Mouse (Mus musculus): ENCODE measurements at regions not wholly inside any gene's neighbourhood (a gene's known extent, or its start where the extent isn't known, plus 50 kb on each side); places are given as distances from the start of the nearest gene placed in this dataset.
A peak's percentile ranks its signal among the peaks of the same experiment; 100 is the strongest.
"Not testable (repeated sequence)": the region's sequence is repeated elsewhere in the genome, so short reads cannot be mapped to it uniquely, and the experiment has no call there.

- no peak for ATAC-seq (replicated peaks; ENCODE audit: insufficient number of reproducible peaks, low FRiP score, low TSS enrichment, low read depth)
Observed at GRCm38 (mm10) chr8:4934551-4934950, 155.2 kb upstream of the Shcbp1 start.

GRCm38 (mm10) chr8:4934035-4934434 is 154.7 kb upstream of the Shcbp1 start:
- Histone ChIP-seq H3K27ac (replicated peaks; ENCODE audit: low read depth, low read length) (no peak overlapping the region), H3K27me3 (ENCODE audit: control insufficient read depth, insufficient read depth, low read length) (no peaks in the 10 kb centered on the region), H3K36me3 (replicated peaks; ENCODE audit: control insufficient read depth, insufficient read depth, low read depth, low read length) (no peaks in the 10 kb centered on the region), H3K4me2 (ENCODE audit: low read depth, low read length) (no peak overlapping the region), H3K4me1 (ENCODE audit: control insufficient read depth, insufficient read depth, low read length) (no peaks in the 10 kb centered on the region), H3K4me3 (ENCODE audit: low read depth, low read length) (no peak overlapping the region), H3K9ac (replicated peaks; ENCODE audit: low read length) (no peak overlapping the region), H3K9me3 (replicated peaks; ENCODE audit: control insufficient read depth, low read length) (no peaks in the 10 kb centered on the region)
- WGBS: 41% methylated on average over 2 of the region's 2 CpGs
- no peak for ATAC-seq (replicated peaks; ENCODE audit: insufficient number of reproducible peaks, low FRiP score, low TSS enrichment, low read depth)
- DNase-seq (ENCODE audit: low spot score): no peak

More at GRCm38 (mm10) chr8:4934551-4934950, 155.2 kb upstream of the Shcbp1 start:
- H3K9me3 ChIP-seq (replicated peaks; ENCODE audit: control insufficient read depth, low read length): no peaks in the 10 kb centered on the region
- H3K4me1 ChIP-seq (ENCODE audit: control insufficient read depth, insufficient read depth, low read length): no peaks in the 10 kb centered on the region
- no peak overlapping the region for H3K4me3 ChIP-seq (ENCODE audit: low read depth, low read length)
- no peaks in the 10 kb centered on the region for H3K36me3 ChIP-seq (replicated peaks; ENCODE audit: control insufficient read depth, insufficient read depth, low read depth, low read length)
- H3K27ac ChIP-seq (replicated peaks; ENCODE audit: low read depth, low read length): no peak overlapping the region
- H3K9ac ChIP-seq (replicated peaks; ENCODE audit: low read length): no peak overlapping the region
- no peaks in the 10 kb centered on the region for H3K27me3 ChIP-seq (ENCODE audit: control insufficient read depth, insufficient read depth, low read length)
- no peak overlapping the region for H3K4me2 ChIP-seq (ENCODE audit: low read depth, low read length)
- no peak for DNase-seq (ENCODE audit: low spot score)

GRCm38 (mm10) chr8:4916447-4916846 is 137.1 kb upstream of the Shcbp1 start:
- no peak overlapping the region for H3K9ac ChIP-seq (replicated peaks; ENCODE audit: low read length)
- H3K27me3 ChIP-seq (ENCODE audit: control insufficient read depth, insufficient read depth, low read length): no peaks in the 10 kb centered on the region
- DNase-seq (ENCODE audit: low spot score) (no peak), ATAC-seq (replicated peaks; ENCODE audit: insufficient number of reproducible peaks, low FRiP score, low TSS enrichment, low read depth) (no peak)
- no peaks in the 10 kb centered on the region for H3K36me3 ChIP-seq (replicated peaks; ENCODE audit: control insufficient read depth, insufficient read depth, low read depth, low read length)
- H3K9me3 ChIP-seq (replicated peaks; ENCODE audit: control insufficient read depth, low read length): no peaks in the 10 kb centered on the region
- no peaks in the 10 kb centered on the region for H3K4me1 ChIP-seq (ENCODE audit: control insufficient read depth, insufficient read depth, low read length)
- H3K4me2 ChIP-seq (ENCODE audit: low read depth, low read length): no peak overlapping the region
- H3K4me3 ChIP-seq (ENCODE audit: low read depth, low read length): no peak overlapping the region
- H3K27ac ChIP-seq (replicated peaks; ENCODE audit: low read depth, low read length): no peak overlapping the region

GRCm38 (mm10) chr8:4895046-4895445 is 115.7 kb upstream of the Shcbp1 start:
- Histone ChIP-seq H3K4me1 (ENCODE audit: control insufficient read depth, insufficient read depth, low read length) (no peaks in the 10 kb centered on the region), H3K4me2 (ENCODE audit: low read depth, low read length) (no peak overlapping the region), H3K9ac (replicated peaks; ENCODE audit: low read length) (no peak overlapping the region), H3K36me3 (replicated peaks; ENCODE audit: control insufficient read depth, insufficient read depth, low read depth, low read length) (no peaks in the 10 kb centered on the region), H3K9me3 (replicated peaks; ENCODE audit: control insufficient read depth, low read length) (no peaks in the 10 kb centered on the region), H3K4me3 (ENCODE audit: low read depth, low read length) (no peak overlapping the region), H3K27ac (replicated peaks; ENCODE audit: low read depth, low read length) (no peak overlapping the region), H3K27me3 (ENCODE audit: control insufficient read depth, insufficient read depth, low read length) (no peaks in the 10 kb centered on the region)
- WGBS: 70% methylated on average over 2 of the region's 2 CpGs
- DNase-seq (ENCODE audit: low spot score) (no peak), ATAC-seq (replicated peaks; ENCODE audit: insufficient number of reproducible peaks, low FRiP score, low TSS enrichment, low read depth) (no peak)

GRCm38 (mm10) chr8:4868761-4869160 is 89.4 kb upstream of the Shcbp1 start:
- not testable (repeated sequence) for H3K27me3 ChIP-seq (ENCODE audit: control insufficient read depth, insufficient read depth, low read length); H3K4me1 ChIP-seq (ENCODE audit: control insufficient read depth, insufficient read depth, low read length); H3K4me3 ChIP-seq (ENCODE audit: low read depth, low read length); H3K9ac ChIP-seq (replicated peaks; ENCODE audit: low read length); H3K4me2 ChIP-seq (ENCODE audit: low read depth, low read length); H3K36me3 ChIP-seq (replicated peaks; ENCODE audit: control insufficient read depth, insufficient read depth, low read depth, low read length); H3K27ac ChIP-seq (replicated peaks; ENCODE audit: low read depth, low read length); H3K9me3 ChIP-seq (replicated peaks; ENCODE audit: control insufficient read depth, low read length)
- DNase-seq (ENCODE audit: low spot score) (peak; percentile 80), ATAC-seq (replicated peaks; ENCODE audit: insufficient number of reproducible peaks, low FRiP score, low TSS enrichment, low read depth) (peak; percentile 78; the same call in 1 of the 2 replicates)
- WGBS: 79% methylated on average over 7 of the region's 7 CpGs

GRCm38 (mm10) chr8:4839087-4839486 is 59.7 kb upstream of the Shcbp1 start:
- H3K4me1 ChIP-seq (ENCODE audit: control insufficient read depth, insufficient read depth, low read length): no peaks in the 10 kb centered on the region
- H3K27ac ChIP-seq (replicated peaks; ENCODE audit: low read depth, low read length): no peak overlapping the region
- no peak overlapping the region for H3K4me3 ChIP-seq (ENCODE audit: low read depth, low read length)
- no peak overlapping the region for H3K4me2 ChIP-seq (ENCODE audit: low read depth, low read length)
- H3K27me3 ChIP-seq (ENCODE audit: control insufficient read depth, insufficient read depth, low read length): no peaks in the 10 kb centered on the region
- WGBS: 78% methylated on average over 3 of the region's 3 CpGs
- no peak overlapping the region for H3K9ac ChIP-seq (replicated peaks; ENCODE audit: low read length)
- no peak for ATAC-seq (replicated peaks; ENCODE audit: insufficient number of reproducible peaks, low FRiP score, low TSS enrichment, low read depth)
- H3K36me3 ChIP-seq (replicated peaks; ENCODE audit: control insufficient read depth, insufficient read depth, low read depth, low read length): no peaks in the 10 kb centered on the region
- H3K9me3 ChIP-seq (replicated peaks; ENCODE audit: control insufficient read depth, low read length): no peaks in the 10 kb centered on the region
- no peak for DNase-seq (ENCODE audit: low spot score)

- Histone ChIP-seq H3K4me2 (ENCODE audit: low read depth, low read length) (no peak overlapping the region), H3K36me3 (replicated peaks; ENCODE audit: control insufficient read depth, insufficient read depth, low read depth, low read length) (no peaks in the 10 kb centered on the region), H3K9me3 (replicated peaks; ENCODE audit: control insufficient read depth, low read length) (no peaks in the 10 kb centered on the region), H3K9ac (replicated peaks; ENCODE audit: low read length) (no peak overlapping the region), H3K27ac (replicated peaks; ENCODE audit: low read depth, low read length) (no peak overlapping the region), H3K27me3 (ENCODE audit: control insufficient read depth, insufficient read depth, low read length) (no peaks in the 10 kb centered on the region), H3K4me3 (ENCODE audit: low read depth, low read length) (no peak overlapping the region), H3K4me1 (ENCODE audit: control insufficient read depth, insufficient read depth, low read length) (no peaks in the 10 kb centered on the region)
- ATAC-seq (replicated peaks; ENCODE audit: insufficient number of reproducible peaks, low FRiP score, low TSS enrichment, low read depth): no peak
- no peak for DNase-seq (ENCODE audit: low spot score)
Observed at GRCm38 (mm10) chr8:4838527-4838926, 59.2 kb upstream of the Shcbp1 start.

GRCm38 (mm10) chr8:4837719-4838118 is 58.4 kb upstream of the Shcbp1 start:
- H3K36me3 ChIP-seq (replicated peaks; ENCODE audit: control insufficient read depth, insufficient read depth, low read depth, low read length): no peaks in the 10 kb centered on the region
- no peaks in the 10 kb centered on the region for H3K27me3 ChIP-seq (ENCODE audit: control insufficient read depth, insufficient read depth, low read length)
- no peak overlapping the region for H3K27ac ChIP-seq (replicated peaks; ENCODE audit: low read depth, low read length)
- H3K9ac ChIP-seq (replicated peaks; ENCODE audit: low read length): no peak overlapping the region
- H3K9me3 ChIP-seq (replicated peaks; ENCODE audit: control insufficient read depth, low read length): no peaks in the 10 kb centered on the region
- H3K4me2 ChIP-seq (ENCODE audit: low read depth, low read length): no peak overlapping the region
- ATAC-seq (replicated peaks; ENCODE audit: insufficient number of reproducible peaks, low FRiP score, low TSS enrichment, low read depth) (no peak), DNase-seq (ENCODE audit: low spot score) (no peak)
- WGBS: 85% methylated on average over 2 of the region's 2 CpGs
- no peak overlapping the region for H3K4me3 ChIP-seq (ENCODE audit: low read depth, low read length)
- no peaks in the 10 kb centered on the region for H3K4me1 ChIP-seq (ENCODE audit: control insufficient read depth, insufficient read depth, low read length)

GRCm38 (mm10) chr8:4836651-4837050 is 57.3 kb upstream of the Shcbp1 start:
- ATAC-seq (replicated peaks; ENCODE audit: insufficient number of reproducible peaks, low FRiP score, low TSS enrichment, low read depth) (no peak), DNase-seq (ENCODE audit: low spot score) (no peak)
- Histone ChIP-seq H3K4me2 (ENCODE audit: low read depth, low read length) (no peak overlapping the region), H3K9ac (replicated peaks; ENCODE audit: low read length) (no peak overlapping the region), H3K36me3 (replicated peaks; ENCODE audit: control insufficient read depth, insufficient read depth, low read depth, low read length) (no peaks in the 10 kb centered on the region), H3K4me1 (ENCODE audit: control insufficient read depth, insufficient read depth, low read length) (no peaks in the 10 kb centered on the region), H3K27me3 (ENCODE audit: control insufficient read depth, insufficient read depth, low read length) (no peaks in the 10 kb centered on the region), H3K27ac (replicated peaks; ENCODE audit: low read depth, low read length) (no peak overlapping the region), H3K4me3 (ENCODE audit: low read depth, low read length) (no peak overlapping the region), H3K9me3 (replicated peaks; ENCODE audit: control insufficient read depth, low read length) (no peaks in the 10 kb centered on the region)
- 78% methylated on average over 2 of the region's 2 CpGs for WGBS
